Mouse (Mus musculus) liver, adult 2 months (tissue): ENCODE measurements around the gene Dvl2.
A peak's percentile ranks its signal among the peaks of the same experiment; 100 is the strongest.

Source experiments
- CTCF ChIP-seq: fragments of 200-500 bp; IDR thresholded peaks from 2 replicates; pipeline ENCODE4 v1.5.1; 2011; ENCODE audit warnings: low read depth, low read length, control low read depth
- POLR2A ChIP-seq: fragments of 200-500 bp; IDR thresholded peaks from 2 replicates; pipeline ENCODE4 v1.6.1; 2011; ENCODE audit warnings: low read length, control low read depth; ENCODE audit not compliant: insufficient read depth; ENCODE audit errors: extremely low read depth

DNA sequence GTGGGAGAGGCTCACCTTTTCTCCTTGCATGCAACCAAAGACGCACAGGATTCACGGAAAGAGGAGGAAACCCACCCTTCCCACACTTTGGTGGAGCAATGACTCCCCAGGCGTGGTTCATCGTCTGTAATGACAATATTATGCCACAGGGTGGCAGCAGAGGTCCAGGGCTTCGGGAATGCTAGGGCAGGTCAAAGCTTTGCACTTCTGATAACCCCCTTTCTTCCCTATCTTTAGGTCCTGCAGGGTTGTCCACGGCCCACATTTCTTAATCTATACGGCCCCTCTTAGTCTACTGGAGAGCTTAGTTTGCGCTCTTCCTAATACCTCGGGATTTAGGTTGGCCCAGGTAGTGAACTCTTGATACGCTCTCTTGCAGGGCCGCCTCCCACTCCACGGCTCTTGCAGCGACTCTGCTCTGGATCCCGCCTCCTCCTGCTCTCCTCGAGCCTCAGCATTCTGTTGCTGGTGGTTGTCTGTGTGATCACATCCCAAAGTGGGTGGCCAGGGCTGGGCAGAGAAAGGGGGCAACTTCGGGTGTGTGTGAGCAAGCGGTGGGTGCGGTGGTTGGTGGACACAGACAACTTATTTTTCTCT is 55.3 kb downstream of the Dvl2 start:
- peak; percentile 92 for TF ChIP-seq CTCF
- TF ChIP-seq POLR2A, result no peak
